Mouse (Mus musculus) olfactory bulb, adult 2 months (tissue): ENCODE measurements around the gene Auh.

Source experiments
- CTCF ChIP-seq: fragments of 200-500 bp; IDR thresholded peaks from 2 replicates; pipeline ENCODE4 v1.5.1; 2012; ENCODE audit warnings: low read depth, mild to moderate bottlenecking, low read length, moderate library complexity; ENCODE audit not compliant: insufficient read depth
- POLR2A ChIP-seq: fragments of 200-500 bp; IDR thresholded peaks from 2 replicates; pipeline ENCODE4 v1.6.1; 2012; ENCODE audit warnings: mild to moderate bottlenecking, low read depth, low read length, moderate library complexity; ENCODE audit not compliant: insufficient read depth

DNA sequence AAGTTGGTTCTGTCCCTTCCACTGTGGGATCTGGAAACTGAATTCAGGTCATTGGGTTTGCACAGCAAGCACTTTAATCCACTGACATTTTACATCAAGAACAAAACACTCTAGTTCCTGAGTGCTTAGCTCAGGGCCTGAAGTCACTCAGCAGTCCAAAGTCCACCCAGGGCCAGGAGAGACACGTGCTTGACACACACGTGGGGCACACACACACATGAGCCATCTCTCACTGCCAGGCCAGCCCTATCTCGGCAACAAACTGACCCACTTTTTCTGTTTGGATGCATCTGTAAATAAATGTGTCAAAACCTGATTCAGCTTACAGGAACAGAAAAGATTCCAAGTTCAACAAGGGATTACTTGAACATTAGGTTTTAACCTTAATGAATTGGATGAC lies 45.2 kb upstream of the Auh start:
- TF ChIP-seq CTCF (no peak), POLR2A (no peak)
